ENCODE assay signal across 9 mouse cellular contexts in the genomic region with DNA sequence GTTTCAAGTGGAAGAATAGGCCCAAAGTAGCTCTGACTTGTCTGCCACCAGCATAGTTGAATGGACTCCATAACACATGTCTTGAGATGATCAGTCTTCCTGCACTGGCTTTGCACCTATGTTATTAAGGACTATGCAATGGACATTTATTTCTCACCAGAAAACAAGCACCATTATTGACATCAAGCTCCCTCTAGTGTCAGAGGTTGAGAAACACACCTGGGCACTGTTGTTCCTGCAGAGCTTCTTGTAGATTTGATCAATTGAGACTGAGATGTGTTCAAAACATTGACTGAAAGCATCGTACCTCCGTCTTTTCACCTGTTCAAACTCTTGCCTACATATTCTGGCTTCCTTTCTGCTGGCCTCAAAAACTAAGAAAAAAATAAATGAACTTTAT. TPM values are rescaled to one million over a fixed set of nuclear protein-coding genes. Genes with fewer than 3 reads are reported as not detected.
DNase-seq lines count a peak whose midpoint lies in the region; ATAC-seq lines count a peak whose summit lies in the region.
"Had no signal": no experiment of that assay in that cellular context is flagged by ENCODE, and none has a peak within 500 bp of the region (broad histone marks: within the 10 kb centered on the region; RNA-seq: fewer than 3 reads in every experiment).

No protein-coding gene starts in this region.

- no peaks in the 10 kb centered on the region for H3K36me3 ChIP-seq in heart, embryonic 12.5 days

- DNase-seq in heart, adult 8-10 months (ENCODE audit: low spot score), result peak; percentile 59
- peak; percentile 69 for DNase-seq in A20 (ENCODE audit: low read depth, low spot score)
- DNase-seq in MN1 (ENCODE audit: low spot score), result peak; percentile 82
- DNase-seq in embryo, embryonic 10 days (ENCODE audit: low spot score), result peak; percentile 79
- DNase-seq in kidney, postnatal 14 days, result peak; percentile 58
- DNase-seq in urinary bladder, postnatal 10 days (ENCODE audit: low spot score), result no peak

- H3K4me3 ChIP-seq in heart, embryonic 12.5 days, result no peak overlapping the region

- WGBS in heart, embryonic 12.5 days, result 21% methylated on average over 2 of the region's 2 CpGs

- no peaks in the 10 kb centered on the region for H3K4me1 ChIP-seq in heart, embryonic 12.5 days (replicated peaks)

- H3K27ac ChIP-seq in heart, embryonic 12.5 days (ENCODE audit: poor library complexity, severe bottlenecking), result no peak overlapping the region
- H3K27ac ChIP-seq: macrophage had no signal

- H3K9me3 ChIP-seq in heart, embryonic 12.5 days (replicated peaks), result no peaks in the 10 kb centered on the region

- no peak for ATAC-seq in heart, embryonic 12.5 days (ENCODE audit: insufficient number of reproducible peaks, low FRiP score)
- ATAC-seq in megakaryocyte progenitor cell, adult 5-6 weeks (replicated peaks; ENCODE audit: poor library complexity), result peak; percentile 74

- H3K9ac ChIP-seq in heart, embryonic 12.5 days, result no peak overlapping the region

- no peak overlapping the region for H3K4me2 ChIP-seq in heart, embryonic 12.5 days

- no peaks in the 10 kb centered on the region; the same call in 1 of the 2 replicates for H3K27me3 ChIP-seq in heart, embryonic 12.5 days (replicated peaks)

RNA-seq across cellular contexts. Expression of a gene that starts 41.8 kb away (rescaled TPM):
- total RNA-seq in heart, adult 8-10 months (2022), result 1 to 10 TPM; 6.1 to 7.7 (median 6.9) TPM
- polyA plus RNA-seq in heart, embryonic 12.5 days (2016; fragmentation: Nextera tagmentation; extraction: Ambion mirVana), result 17.6 and 18.8 TPM in 2 replicates
- 12.4 and 12.5 TPM in 2 replicates for total RNA-seq in megakaryocyte progenitor cell, adult 5-6 weeks (2015)
- total RNA-seq in megakaryocyte progenitor cell, adult 5-6 weeks (2017), result 10.5 and 20.9 TPM in 2 replicates

RNA-seq across cellular contexts. Expression of a gene that starts 53.6 kb away (rescaled TPM):
- not detected for total RNA-seq in heart, adult 8-10 months (2022)
- polyA plus RNA-seq in heart, embryonic 12.5 days (2016; fragmentation: Nextera tagmentation; extraction: Ambion mirVana), result not detected in 2 replicates
- not detected in 2 replicates for total RNA-seq in megakaryocyte progenitor cell, adult 5-6 weeks (2015)
- not detected in 2 replicates for total RNA-seq in megakaryocyte progenitor cell, adult 5-6 weeks (2017)
- polyA plus RNA-seq: macrophage had no signal
